Mouse (Mus musculus) ES-CJ7 (cell line): ENCODE measurements around the gene Speg.

Source experiments
- DNase-seq: peaks from one replicate; pipeline ENCODE4 v3.0.0; 2011; ENCODE audit warnings: low read depth, low spot score

Speg gene

DNA sequence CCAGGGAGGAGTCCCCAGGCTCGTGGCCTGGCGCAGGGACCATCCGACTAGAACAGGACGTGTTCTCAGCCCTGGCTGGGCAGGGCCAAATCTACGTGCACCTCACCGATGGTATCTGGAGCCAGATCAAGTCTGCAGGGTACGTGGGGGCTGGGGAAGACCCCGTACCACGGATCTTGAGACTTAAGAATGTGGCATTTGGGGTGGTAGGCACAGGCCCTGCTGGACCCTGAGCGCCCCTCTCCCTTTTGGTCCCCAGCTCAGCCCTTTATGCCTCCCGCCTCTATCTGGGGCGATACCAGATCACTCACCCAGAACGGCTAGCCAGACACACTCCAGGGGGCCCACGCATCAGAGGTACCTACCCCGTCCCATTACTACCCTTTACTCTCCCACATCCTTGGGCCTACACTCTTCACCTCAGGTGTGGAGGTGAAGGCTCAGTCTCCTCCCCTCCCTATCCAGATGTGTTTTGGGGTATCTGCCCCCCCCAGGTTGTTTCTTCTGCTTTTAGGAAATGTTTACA, 66.4 kb downstream of the Speg start:
- no peak for DNase-seq

- DNase-seq: no peak
Measured at GRCm38 (mm10) chr1:75442171-75442570, 67.1 kb downstream of the Speg start.

- DNase-seq: peak; percentile 58
Measured at GRCm38 (mm10) chr1:75442811-75443210, 67.7 kb downstream of the Speg start.

- DNase-seq: peak; percentile 88
Measured at GRCm38 (mm10) chr1:75443247-75444024, 68.3 kb downstream of the Speg start.

GRCm38 (mm10) chr1:75444208-75444607, 69.1 kb downstream of the Speg start:
- no peak for DNase-seq

DNA sequence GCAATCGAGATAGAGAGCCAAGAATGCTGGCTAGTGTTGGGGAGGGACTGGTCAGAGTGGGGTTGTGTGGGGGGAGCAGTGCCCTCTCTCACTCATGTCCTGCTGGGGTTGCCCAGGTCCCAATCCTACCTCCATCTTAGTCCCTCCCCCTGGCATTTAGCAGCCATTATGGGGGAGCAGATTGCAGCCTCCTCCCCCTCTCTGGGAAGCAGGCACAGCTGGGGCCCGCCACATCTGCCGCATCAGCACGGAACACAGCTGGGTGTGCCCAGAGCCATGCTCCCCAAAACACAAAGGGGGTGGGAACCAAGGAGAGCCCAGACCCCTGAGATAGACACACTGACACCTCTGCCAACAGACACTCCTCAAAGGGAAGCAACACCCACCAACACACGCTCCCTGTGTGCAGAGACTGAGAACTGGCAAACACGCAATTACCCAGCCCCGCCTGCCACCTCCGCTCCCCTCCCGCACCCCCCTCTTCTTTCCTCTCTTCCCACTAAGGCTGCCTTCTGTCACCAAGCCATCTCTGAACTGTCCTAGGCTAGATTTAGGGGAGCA, 70.1 kb downstream of the Speg start:
- no peak for DNase-seq

- peak; percentile 76 for DNase-seq
Measured at GRCm38 (mm10) chr1:75445751-75446611, 70.9 kb downstream of the Speg start.

- no peak for DNase-seq
Measured at GRCm38 (mm10) chr1:75446656-75447055, 71.6 kb downstream of the Speg start.

GRCm38 (mm10) chr1:75447265-75448051, 72.4 kb downstream of the Speg start:
- peak; percentile 96 for DNase-seq

DNA sequence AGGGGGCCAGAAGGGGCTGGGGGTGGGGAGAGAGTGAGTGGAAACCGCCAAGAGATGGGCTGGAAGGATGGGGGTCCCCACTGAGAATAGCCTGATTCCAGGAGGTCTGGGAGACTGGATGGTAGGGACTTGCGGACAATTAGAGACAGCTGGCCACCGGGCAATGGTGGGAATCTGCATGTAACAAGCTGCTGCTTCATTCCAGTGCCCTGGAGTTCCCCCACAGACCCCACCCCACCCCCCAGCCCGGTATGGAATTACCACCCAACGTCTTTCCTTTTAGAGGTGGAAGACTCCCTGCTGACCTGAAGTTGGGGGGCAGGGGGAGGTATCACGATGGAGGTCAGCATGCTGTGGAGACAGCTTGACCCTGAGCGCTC, 72.9 kb downstream of the Speg start:
- DNase-seq: peak; percentile 55

- DNase-seq: no peak
Measured at GRCm38 (mm10) chr1:75448937-75449336, 73.8 kb downstream of the Speg start.

- DNase-seq: peak; percentile 47
Measured at GRCm38 (mm10) chr1:75449377-75450135, 74.5 kb downstream of the Speg start.

DNA sequence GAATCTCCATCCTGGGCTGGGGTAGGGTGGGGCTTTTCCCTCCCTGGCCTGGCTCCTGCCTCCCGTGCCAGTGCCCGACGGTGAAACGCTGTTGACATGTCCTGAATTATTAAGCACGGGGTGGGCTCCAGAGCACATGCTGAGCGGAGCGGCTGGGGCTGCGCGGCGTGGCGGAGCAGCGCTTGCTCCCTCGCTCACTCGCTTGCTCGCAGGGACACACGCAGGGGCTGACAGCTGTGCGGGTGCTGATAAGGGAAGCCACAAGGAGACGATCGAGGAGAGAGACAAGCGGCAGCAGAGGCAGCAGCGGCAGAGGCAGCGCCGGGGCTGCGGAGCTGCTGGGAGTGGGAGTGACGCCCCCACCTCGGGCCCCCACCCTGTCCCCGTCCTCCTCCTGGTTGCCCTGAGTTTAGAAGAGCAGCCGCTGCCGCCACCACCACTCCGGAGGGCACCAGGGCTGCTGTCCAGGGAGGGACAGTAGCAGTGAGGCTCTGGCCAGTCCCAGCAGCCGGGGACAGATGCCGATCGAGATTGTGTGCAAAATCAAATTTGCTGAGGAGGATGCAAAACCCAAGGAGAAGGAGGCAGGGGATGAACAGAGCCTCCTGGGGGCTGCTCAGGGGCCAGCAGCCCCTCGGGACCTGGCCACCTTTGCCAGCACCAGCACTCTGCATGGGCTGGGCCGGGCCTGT, 75.4 kb downstream of the Speg start, which contains the start of gene Asic4:
Gene Asic4, plus strand, starts transcription at position 123 of the 692 bp plus-strand sequence.
- DNase-seq: no peak

DNA sequence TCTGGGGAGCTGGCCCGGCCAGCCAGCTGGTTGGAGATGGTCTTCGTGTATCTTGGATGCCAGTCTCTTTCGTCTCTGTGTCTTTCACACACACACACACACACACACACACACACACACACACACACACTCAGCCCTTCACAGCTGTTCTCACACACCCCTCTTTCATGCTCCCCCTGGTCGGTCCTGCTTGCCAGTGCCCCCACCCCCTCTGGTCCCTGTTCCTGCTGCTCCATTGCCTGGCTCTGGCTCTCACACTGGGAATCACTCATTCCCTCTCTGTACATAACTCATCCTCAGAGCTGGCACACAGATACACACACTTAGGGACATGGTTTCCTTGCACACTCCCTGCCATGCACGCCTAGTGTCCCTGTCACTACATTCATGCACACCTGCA, 76.8 kb downstream of the Speg start:
- DNase-seq: no peak

GRCm38 (mm10) chr1:75455433-75455832, 80.3 kb downstream of the Speg start:
- DNase-seq: no peak

DNA sequence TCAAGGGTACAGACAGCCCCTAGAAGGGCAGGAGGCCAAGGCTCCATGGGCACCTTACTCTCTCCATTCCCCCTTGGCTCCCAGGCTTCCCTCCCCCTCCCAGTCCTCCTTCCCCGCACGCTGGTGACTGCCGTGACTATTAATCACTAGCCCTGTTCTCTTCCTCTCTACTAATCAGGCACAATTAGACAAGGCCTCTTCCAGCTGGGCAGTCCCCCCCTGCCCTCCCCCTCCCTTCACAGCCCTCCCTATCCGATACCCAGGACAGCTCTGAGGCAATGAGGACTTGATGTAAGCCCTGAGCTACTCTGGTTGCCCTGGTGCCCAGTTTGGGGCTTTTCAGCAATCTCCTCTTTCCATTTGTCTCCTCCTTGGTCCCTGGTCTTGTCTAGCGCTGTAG, 80.9 kb downstream of the Speg start:
- DNase-seq: no peak

- peak; percentile 87 for DNase-seq
Measured at GRCm38 (mm10) chr1:75456746-75457564, 81.9 kb downstream of the Speg start.

GRCm38 (mm10) chr1:75457710-75458024, 82.6 kb downstream of the Speg start:
- no peak for DNase-seq
